Mouse (Mus musculus) gastrocnemius, postnatal 4 days (tissue): Measurements from ENCODE around the gene Ets1. TPM values are rescaled to one million over a fixed set of nuclear protein-coding genes. Genes with fewer than 3 reads are reported as not detected.

Source experiments
- DNase-seq, 2 experiments: peaks; one replicate each; pipeline ENCODE4 v3.0.0; 2021 to 2022; ENCODE audit warnings: low spot score in 2 of 2, mixed read lengths in 2 of 2
- long read RNA-seq, 2 experiments: library from polyadenylated mRNA; stranded (forward); transcript quantifications; one replicate each; pipeline ENCODE4 v2.0.0; 2021
- total RNA-seq, 2 experiments: library from RNA; stranded (reverse); gene quantifications; 2 replicates each; pipeline ENCODE4 v1.2.3; 2021

The Ets1 gene
- 10 to 100 TPM; 55.1 to 59.1 TPM for total RNA-seq
- long read RNA-seq, experiment 1, full-length matches to known transcripts, result 23 of 42 reads
- long read RNA-seq, experiment 1, partial matches to known transcripts, result 0 of 42 reads
- long read RNA-seq, experiment 1, other reads (novel, unspliced or antisense), result 19 of 42 reads
- long read RNA-seq, experiment 2, full-length matches to known transcripts, result 29 of 55 reads
- long read RNA-seq, experiment 2, partial matches to known transcripts, result 2 of 55 reads
- long read RNA-seq, experiment 2, other reads (novel, unspliced or antisense), result 24 of 55 reads

DNA sequence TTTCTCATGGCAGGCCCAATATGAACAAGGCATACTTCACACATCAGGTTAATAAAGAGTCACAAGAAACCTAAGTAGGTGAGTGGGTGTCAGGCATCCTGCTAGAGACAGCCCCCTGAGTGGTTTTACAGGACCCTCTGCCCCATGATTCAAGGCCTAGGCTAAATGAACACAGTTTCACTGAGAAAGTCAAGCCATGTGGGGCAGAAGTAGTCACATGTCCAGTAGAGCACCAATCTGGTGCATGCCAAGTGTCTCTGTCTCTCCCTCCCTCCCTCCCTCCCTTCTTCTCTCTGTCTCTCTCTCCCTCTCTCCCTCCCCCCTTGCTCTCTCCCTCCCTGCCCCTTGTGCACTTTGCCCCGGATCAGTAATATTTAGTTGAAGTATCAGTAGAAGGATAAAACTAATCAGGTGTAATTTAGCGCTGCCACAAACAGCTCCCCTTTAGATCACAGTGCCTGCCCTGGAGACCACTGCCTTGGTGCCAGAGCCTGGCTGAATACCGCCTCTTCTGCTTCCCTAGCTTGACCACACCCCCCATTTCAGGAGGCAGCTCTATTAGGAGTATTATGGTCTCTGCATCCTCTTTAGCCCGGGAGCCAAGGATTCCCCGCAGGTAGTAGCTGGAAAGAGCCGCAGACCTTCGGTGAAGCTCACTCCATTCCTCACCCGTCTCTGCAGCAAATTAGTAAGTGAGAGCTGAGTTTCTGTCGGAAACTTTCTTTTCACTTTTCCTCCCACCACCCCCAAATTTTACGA is at the start of gene Ets1:
Ets1 (plus strand) TSS at position 595 of the 759 bp plus-strand sequence.
- no peak for DNase-seq

DNA sequence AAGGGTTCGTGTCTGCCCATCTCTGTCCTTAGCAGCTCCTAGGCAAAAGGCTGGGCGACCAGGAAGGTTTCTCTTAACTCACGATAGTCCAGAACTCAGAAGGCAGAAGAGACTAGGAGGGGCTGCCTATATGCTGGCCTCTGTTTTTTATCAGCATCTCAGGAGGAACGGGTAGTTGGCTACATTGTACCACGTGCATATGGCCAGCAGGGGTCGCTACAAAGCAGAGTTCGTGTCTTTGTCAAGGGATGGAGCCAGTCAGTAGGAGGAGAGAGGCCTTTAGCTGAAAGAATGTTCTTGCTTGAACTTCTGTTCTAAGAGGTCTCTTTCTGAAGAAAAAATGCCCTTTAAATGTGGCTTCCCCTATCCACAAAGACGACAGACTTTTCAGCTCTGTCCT is 46.1 kb upstream of the Ets1 start:
- DNase-seq, result peak; percentile 69 to 80

DNA sequence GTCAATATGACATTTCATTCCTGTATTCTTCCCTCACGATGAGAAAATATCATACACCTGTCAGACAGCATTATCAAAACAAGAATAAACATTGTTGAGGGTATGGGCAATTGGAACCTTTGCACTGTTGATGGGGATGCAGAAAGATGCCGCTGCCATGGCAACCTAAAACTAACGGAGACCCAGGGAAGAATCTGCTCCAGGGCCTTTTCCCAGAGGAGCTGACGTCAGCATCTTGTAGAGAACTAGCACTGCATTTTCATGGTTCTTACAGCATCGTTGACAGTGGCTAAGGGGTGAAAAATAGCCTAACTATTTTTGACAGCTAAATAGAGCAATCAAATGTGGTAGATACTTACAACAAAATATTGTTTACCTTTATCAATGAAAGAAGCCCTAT is 45.5 kb upstream of the Ets1 start:
- DNase-seq, result no peak

DNA sequence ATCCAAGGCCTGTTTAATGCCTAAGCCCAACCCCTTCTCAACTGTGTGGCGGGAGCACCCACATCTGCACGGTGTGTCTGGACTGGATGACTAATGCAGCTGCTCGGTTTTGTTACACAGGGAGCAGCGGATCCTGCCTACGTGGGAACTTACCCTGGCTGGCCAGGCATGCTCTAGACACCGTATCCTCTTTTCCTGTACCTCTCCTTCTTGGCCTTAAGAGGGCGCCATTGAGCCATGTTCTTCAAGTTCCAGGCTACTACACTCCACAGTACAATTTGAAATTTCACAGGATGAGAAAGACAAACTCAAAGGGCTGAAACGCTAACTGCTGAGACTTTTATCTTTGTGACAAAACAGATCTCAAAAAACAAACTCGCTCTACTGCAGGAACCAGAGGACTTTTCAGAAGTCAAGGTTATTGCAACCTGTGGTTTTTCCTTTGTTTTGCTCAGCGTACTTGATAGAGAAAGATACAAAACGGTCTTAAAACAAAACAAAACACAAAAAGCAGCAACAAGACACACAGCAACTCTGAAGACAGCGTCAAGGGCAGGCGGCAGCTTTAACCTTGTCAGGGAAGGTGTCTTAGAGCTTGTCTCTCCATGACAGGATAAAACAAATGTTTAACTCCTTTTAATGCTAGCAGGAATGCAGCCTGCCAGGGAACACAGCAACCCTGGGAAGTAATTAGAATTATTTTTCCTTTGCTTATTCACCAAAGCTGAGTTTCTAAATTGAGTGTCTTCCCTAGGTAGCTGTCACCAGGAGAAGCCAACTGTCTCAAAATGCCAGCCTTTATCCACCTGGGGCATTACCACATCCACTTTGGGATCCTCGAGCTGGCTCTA is 44.1 kb upstream of the Ets1 start:
- DNase-seq, result peak in 1 of 2 experiments; percentile 51

DNA sequence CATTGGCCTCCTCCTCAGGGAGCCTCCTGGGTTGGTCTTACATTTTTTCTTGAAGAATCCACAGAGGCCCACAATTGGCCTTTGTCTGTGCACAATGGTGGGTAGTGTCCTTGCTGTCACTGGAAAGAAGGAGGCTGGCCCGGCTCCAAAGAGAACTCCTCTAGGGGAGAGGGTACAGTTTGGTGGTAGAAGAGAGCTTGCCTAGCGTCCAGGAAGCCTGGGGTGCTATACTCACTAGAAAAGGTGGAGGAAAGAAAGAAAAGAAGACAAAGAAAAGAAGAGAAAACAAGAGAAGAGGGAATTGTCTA is 43.5 kb upstream of the Ets1 start:
- DNase-seq, result no peak

DNA sequence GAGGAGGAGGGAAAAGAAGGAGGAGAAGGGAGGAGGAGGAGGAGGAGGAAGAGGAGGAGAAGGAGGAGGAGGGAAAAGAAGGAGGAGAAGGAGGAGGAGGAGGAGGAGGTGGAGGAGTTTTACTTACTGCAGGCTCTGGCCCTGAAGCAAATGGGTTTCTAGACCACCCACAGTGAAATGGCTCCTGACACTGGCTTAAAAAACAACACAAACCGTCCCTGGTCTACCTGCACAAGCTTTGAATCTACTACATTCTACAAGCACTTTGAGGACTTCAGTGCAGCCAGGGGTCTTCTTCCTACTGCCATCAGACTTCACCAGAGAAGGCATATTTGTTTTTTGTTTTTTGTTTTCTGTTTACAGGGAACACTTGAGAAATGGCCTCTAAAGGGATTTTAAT is 42.2 kb upstream of the Ets1 start:
- no peak for DNase-seq

DNA sequence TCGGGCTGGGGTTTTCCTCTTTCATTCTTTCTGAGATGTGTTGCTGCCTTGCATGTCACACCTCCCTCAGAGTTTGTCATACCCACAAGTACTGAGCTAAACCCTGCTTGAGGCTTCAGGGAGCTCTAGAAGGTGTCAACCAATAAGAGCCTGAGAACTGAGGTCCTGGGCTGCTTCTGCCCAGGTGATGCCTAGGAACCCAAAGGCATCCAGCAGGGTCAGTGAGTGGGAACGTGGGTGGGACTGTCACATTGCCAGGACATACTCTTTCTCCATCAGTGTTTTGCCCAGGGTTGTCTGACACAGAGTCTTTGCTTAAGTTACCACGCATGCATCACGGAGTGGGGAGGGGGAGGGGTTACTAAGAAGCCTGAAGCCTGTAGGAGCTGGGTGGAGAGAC is 41.7 kb upstream of the Ets1 start:
- no peak for DNase-seq

DNA sequence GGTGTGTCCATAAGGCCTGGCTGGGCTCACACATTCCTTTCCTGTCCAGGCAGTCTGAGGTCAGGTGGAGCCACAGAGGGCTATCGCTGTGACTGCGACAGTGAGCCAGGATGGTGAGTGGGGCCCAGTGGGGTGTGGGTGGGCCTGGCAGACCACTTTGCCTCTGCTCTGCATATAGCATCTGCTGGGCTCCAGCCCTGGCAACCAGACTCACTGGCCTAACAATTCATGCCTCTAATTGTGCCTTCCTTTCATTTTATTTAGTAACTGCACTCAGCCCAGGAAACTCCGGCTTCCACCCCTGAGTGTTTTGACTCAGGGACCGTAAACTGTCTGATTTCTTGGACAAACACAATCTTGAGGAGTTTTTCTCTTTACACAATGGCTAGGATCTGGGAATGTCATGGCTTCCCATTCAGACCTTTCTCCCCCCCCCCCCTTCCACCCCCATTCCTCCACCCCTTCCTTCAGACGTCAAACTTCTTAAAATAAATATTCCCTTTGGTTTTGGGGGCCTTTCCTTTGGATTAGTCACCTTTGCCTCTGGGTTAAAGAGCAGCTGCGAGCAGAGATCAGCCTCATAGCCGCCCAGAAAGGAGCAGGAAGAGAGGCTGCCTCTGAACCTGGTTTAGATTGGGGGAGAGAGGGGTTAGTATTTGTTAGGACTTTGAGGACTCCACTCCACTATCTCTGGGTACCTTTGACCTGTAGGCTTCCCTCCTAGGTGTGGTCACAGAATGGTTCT is 40.8 kb upstream of the Ets1 start:
- DNase-seq, result no peak

DNA sequence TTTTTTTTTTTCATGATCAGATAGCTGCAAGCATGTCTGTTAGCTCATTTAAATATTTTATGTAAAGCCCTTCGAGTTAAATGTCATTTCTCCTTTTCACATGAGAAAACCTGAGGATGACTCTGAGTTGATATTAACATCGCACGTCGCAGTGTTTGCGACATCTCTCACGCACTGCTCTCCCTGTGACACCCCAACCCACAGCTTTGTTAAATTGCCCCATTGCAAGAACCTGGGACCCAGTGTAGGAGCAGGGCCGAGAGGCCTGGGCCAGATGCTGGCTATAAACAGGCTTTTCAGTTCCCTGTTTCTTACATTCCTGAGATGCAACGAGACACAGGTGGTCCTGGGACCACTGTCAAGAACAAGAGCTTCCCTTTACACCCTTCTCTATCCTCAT is 39.7 kb upstream of the Ets1 start:
- no peak for DNase-seq

DNA sequence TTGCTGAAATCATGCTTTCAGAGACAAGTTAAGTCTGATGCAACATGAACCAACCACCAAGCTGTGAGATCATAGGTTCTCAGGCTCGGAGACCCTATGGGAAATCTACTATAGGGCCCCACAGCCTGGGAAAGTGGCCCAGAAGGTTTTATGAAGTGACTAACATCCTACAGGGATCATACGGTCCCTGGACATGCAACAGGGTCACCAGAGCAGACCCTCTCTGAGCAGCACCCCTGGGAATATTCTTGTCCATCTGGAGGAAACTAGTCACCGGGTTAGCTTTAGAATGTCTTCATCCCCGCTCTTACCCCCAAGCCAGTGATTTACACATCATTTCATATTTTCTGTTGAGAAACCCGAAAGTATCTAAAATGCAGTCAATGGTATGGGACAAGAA is 34.1 kb upstream of the Ets1 start:
- DNase-seq, result no peak

DNA sequence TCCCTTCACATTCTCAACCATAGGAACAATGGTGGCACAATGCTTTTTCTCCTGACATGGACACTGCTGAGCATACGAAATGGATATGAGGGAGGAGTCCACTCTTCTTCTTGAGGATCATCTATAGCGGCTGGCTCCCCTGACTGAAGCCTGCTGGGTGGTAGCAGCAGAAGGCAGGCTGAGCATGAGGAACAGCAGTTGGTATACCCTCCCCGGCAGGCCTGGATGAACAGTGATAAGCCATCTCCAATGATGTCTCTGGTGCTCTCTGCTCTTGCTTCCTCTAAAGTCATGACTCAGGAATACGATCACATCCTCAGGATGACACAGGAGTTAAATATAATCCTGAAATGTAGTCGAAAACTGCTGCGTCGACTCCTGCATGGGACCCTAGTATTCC is 32.9 kb upstream of the Ets1 start:
- DNase-seq, result no peak

DNA sequence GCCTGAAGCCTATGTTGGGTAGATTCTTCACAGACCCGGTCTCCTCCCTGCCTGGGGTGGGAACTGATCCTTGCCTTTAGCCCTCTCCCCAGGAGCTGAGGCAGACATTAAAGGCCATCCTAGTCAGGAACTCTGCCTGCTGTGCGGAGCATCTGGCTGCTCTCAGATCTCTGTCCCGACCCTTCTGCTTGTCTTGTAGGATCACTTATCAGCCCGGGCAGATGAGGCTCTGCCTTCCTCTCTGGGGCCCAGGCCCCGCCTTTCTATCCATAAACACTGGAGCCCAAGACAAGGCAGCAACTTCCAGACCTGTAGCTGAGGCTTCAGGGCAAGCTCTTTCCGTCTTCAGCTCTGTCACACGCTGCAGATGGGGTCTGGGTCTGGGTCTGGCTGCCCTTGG is 28.8 kb upstream of the Ets1 start:
- no peak for DNase-seq

DNA sequence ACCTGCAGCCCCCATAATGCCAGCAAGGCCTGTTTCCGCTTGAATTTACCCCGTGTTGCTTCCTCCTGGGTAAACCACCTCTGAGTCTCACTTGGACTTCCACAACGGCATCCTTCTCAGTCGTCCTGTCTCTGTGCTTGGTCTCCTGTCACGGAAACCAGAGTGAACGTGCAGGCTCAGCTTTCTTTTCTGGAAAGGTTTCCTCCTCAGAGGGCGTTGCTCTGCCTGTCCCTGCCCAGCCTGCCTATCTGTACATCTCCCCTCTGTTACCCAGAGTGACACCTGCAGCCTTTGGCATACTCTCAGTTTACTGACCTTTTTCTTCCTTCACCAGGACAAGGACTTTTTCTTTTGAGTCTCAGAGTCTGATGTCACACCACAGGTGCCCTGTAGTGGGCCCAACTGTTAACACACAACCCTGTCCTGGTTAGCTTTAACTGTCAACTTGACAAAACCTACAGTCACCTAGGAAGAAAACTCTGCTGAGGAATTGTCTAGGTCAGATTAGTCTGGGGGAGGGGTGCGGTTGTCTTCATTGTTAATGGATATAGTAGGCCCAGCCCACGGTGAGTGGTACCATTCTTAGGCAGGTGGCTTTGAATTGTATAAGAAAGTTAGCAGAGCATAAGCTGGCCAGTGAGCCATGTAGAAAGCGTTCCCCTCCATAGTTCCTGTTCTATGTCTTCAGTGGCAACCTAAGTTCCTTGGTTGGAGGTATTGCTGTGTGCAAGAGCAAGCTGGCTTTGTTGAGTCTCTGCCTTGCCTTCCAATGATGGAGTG is 27.0 kb upstream of the Ets1 start:
- no peak for DNase-seq

DNA sequence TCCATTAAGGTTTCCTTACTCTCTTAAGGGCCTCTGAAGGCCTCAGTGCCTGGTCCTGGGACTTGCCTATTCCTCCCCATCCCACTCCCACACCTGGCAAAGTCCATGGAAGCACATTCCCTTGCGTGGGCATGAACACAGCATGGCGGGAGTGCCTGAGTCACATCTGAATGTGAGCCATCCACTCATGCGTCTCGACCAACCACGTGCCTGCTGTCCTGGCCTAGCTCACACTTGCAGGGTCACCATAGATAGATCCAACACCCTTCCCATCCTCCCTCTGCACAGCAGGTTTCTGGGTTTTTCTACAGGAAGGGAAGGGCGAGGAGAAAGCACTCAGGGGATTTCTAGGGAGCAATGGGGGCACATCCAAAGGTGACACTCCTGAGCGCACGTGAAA is 25.8 kb upstream of the Ets1 start:
- no peak for DNase-seq

DNA sequence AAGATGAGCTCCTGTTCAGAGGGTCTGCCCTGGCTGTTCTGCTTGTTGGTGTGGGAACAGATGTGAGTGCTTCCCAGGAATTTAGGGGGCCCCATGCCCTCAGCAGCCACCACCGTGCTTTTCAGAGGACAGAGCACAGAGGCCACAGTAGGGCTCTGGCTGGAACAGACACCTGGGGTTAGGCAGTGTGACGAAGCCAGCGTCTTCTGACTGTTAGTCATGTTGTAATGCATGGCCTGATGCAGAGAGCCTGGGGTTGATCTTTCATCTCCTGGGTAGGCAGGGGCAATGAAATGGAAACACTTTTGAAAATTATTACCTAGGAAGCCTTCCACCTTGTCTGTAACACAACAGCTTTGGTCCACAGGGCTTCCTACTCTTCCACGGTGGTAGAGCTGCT is 25.4 kb upstream of the Ets1 start:
- DNase-seq, result no peak

DNA sequence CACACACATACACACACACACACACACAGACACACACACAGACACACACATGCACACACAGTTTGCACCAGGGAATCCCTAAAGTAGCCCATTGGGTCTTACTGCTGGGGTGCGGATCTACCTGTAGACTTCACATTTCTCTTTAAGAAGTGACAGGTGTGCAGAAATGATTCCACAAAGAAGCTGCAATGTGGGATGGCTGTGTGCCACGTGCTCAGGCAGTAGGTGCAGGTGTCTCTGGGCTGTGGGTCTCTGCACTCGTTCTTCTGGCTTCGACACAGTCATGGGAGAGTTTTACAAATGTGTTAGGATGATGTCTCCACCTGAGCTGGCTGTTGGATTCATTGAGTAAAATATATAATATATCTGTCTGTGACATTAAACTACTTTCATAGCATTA is 24.7 kb upstream of the Ets1 start:
- DNase-seq, result no peak

DNA sequence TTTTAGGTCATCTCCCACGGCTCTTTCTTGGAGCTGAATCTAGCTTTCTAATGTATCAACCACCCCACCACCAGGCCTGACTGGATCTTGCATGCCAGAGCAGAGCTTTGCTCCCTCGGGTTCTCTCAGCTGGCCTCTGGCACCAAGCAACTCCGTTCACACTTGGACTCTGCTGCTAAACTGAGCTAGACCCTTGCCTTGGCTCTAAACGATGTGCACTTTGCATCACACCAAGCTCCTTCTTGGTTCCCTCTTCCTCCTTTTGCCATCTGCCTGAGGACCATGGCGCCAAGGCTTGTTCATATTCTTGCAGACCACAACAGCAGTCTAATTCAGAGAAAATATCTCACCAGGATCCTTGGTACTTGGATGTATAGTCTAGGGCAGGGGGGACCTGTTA is 23.6 kb upstream of the Ets1 start:
- DNase-seq, result no peak

DNA sequence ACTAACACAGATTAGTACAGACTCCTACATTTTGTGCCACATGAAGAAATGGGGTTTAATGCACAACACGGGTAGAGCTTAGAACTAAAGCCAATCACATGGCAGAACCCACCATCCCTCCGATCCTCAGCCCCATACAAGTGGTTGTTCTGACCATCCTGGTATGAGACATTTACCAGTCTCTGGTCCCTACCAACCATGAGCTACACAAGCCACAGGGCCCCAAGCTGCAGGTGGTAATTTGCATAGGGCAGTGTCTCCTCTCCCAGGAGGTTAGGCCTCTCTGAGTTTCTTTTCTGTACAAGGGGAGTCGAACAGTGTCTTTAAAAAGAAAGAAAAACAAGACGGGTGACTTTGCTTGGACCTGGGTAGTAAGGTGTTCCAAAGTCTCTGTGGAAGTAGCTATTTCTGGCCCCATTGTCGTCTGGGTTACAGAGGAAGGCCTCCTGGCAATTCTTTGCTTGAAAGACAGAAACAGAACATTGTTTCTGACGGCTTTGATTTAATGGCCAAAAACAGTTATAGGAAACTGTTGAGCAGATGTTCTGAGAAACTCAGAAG is 23.1 kb upstream of the Ets1 start:
- DNase-seq, result no peak

DNA sequence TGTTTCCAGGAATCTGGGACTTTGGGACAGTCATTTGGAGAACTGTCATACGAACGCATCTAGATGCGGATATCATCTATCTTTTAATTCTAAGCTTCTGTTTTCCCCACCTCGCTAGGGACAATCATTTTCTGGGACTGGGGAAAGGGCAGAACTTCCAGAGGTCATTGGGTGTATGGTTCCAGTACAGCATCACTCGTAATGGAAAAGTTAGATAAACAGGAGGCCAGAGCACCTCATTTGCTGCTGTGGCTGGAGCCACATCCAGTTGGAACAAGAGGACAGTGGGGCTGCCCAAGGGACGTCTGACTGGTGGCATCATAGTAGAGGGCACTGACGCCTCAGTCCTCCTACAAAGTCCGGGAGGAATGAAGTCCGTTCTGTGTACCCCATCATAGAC is 21.8 kb upstream of the Ets1 start:
- no peak for DNase-seq

DNA sequence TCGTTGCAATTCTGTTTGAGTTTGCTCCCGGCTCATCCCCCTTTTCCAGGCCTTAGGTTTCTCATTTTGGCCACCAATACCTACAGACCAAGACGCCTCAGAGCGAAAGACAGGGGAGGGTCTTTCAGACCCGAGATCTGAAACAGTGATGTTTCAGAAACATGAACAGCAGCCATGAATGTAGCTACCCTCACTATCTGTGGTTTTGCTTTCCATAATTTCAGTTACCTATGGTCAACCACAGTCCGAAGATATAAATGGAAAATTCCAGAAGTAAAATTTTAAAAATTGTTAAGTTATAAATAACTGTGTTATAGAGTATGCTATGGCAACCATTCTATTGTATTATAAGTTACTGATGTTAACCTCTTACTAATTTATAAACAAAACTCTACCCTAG is 20.6 kb upstream of the Ets1 start:
- no peak for DNase-seq
